ENCODE assay signal across 9 mouse cellular contexts in the genomic region with DNA sequence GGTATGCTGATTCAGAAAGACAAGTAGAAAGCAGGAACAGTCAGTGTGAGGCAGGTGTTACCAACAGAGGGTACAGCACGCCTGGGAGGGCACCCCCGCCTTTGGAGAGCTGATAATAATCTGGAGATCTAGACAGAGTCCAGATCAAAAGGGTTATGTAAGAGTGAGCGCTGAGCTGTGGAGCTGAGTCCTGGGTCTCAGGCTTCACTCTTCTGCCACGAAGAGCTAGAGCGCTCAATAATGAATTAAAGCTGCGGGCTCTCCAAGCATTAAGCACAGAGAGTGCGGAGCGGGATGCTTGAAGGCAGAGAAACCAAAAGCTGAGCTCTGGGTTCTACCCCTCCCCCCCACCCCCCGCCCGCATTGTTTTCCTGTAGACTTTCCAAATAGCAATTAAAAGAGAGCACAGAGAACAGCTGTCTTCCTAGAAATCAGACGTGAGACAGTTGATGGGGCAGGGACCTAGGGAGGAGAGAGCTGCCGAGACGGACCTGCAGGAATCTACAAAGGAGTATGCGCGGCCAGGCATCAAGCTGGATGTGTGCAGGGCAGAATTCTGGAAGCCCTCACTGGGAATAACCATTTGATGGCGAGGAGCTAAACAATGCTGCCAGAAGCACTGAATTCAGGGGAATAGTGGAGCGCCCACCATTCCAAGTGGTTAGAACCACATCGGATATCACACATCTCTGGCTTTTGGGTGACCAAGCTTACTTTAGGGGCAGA. TPM values are rescaled to one million over a fixed set of nuclear protein-coding genes. Genes with fewer than 3 reads are reported as not detected.
DNase-seq lines count a peak whose midpoint lies in the region; ATAC-seq and TF ChIP-seq lines count a peak whose summit lies in the region.
"Had no signal": no experiment of that assay in that cellular context is flagged by ENCODE, and none has a peak within 500 bp of the region (broad histone marks: within the 10 kb centered on the region; RNA-seq: fewer than 3 reads in every experiment).

No protein-coding gene starts in this region.

- TF ChIP-seq CTCF in brain, embryonic 14.5 days (IDR thresholded peaks at IDR 0.05; ENCODE audit: borderline replicate concordance, extremely low read depth, insufficient read depth, insufficient read length) = no peak

- no peak overlapping the region for H3K4me2 ChIP-seq in hindbrain, embryonic 11.5 days (replicated peaks; ENCODE audit: low read depth, low read length)
- H3K4me2 ChIP-seq in hindbrain, embryonic 12.5 days (replicated peaks) = no peak overlapping the region
- H3K4me2 ChIP-seq in hindbrain, embryonic 14.5 days (replicated peaks) = 0 out of 2 replicates have a peak overlapping the region, but pooled peaks have one; percentile 2

- H3K4me1 ChIP-seq in hindbrain, embryonic 11.5 days (replicated peaks; ENCODE audit: control insufficient read depth, insufficient read depth, low read length) = no peaks in the 10 kb centered on the region
- peaks cover 9% of the 10 kb centered on the region for H3K4me1 ChIP-seq in hindbrain, embryonic 12.5 days
- no peaks in the 10 kb centered on the region for H3K4me1 ChIP-seq in hindbrain, embryonic 14.5 days (replicated peaks; ENCODE audit: control insufficient read depth, insufficient read depth, low read length)

- ATAC-seq in hindbrain, embryonic 11.5 days (ENCODE audit: low FRiP score) = 0 out of 2 replicates have a peak, but pooled peaks have one; percentile 33
- ATAC-seq in hindbrain, embryonic 12.5 days (ENCODE audit: low FRiP score) = no peak; the same call in 1 of the 2 replicates
- no peak for ATAC-seq in hindbrain, embryonic 14.5 days (ENCODE audit: low FRiP score)
- no peak for ATAC-seq in megakaryocyte progenitor cell, adult 5-6 weeks (replicated peaks; ENCODE audit: poor library complexity)
- no peak for ATAC-seq in monocyte, adult 5-6 weeks (replicated peaks; ENCODE audit: insufficient number of reproducible peaks, low FRiP score, low TSS enrichment, poor library complexity, severe bottlenecking)

- H3K4me3 ChIP-seq in hindbrain, embryonic 11.5 days (ENCODE audit: low read depth, low read length) = no peak overlapping the region
- H3K4me3 ChIP-seq in hindbrain, embryonic 12.5 days = no peak overlapping the region
- no peak overlapping the region for H3K4me3 ChIP-seq in hindbrain, embryonic 14.5 days (replicated peaks; ENCODE audit: low read length)

- 52% methylated on average over 18 of the region's 18 CpGs for WGBS in hindbrain, embryonic 11.5 days
- WGBS in hindbrain, embryonic 12.5 days = 47% methylated on average over 18 of the region's 18 CpGs
- WGBS in hindbrain, embryonic 14.5 days = 37% methylated on average over 18 of the region's 18 CpGs

- no peak overlapping the region for H3K9ac ChIP-seq in hindbrain, embryonic 11.5 days (ENCODE audit: low read depth, low read length)
- H3K9ac ChIP-seq in hindbrain, embryonic 12.5 days = no peak overlapping the region
- no peak overlapping the region for H3K9ac ChIP-seq in hindbrain, embryonic 14.5 days

- no peaks in the 10 kb centered on the region; the same call in 1 of the 2 replicates for H3K36me3 ChIP-seq in hindbrain, embryonic 11.5 days (ENCODE audit: control insufficient read depth, insufficient read depth, low read length)
- H3K36me3 ChIP-seq in hindbrain, embryonic 12.5 days = peaks cover 44% of the 10 kb centered on the region
- H3K36me3 ChIP-seq in hindbrain, embryonic 14.5 days (replicated peaks; ENCODE audit: control insufficient read depth, insufficient read depth) = peaks cover 69% of the 10 kb centered on the region

- TF ChIP-seq POLR2A in brain, embryonic 14.5 days (IDR thresholded peaks at IDR 0.05; ENCODE audit: borderline replicate concordance, extremely low read depth, insufficient read depth, insufficient read length, poor library complexity, severe bottlenecking) = no peak

- H3K9me3 ChIP-seq in hindbrain, embryonic 11.5 days (ENCODE audit: control insufficient read depth, low read length) = no peaks in the 10 kb centered on the region
- H3K9me3 ChIP-seq in hindbrain, embryonic 12.5 days (replicated peaks) = no peaks in the 10 kb centered on the region
- no peaks in the 10 kb centered on the region for H3K9me3 ChIP-seq in hindbrain, embryonic 14.5 days (ENCODE audit: control insufficient read depth, low read length)

- DNase-seq in hindbrain, embryonic 11.5 days (ENCODE audit: low spot score) = peak; percentile 8
- DNase-seq in brain, embryonic 14.5 days (ENCODE audit: low read depth) = peak; percentile 60
- DNase-seq in hindbrain, embryonic 14.5 days (ENCODE audit: low spot score) = no peak
- peak; percentile 32 to 76 for DNase-seq in kidney, postnatal 25 days
- no peak for DNase-seq in cerebellum, adult 18-20 months
- DNase-seq: lung, adult 18-20 months had no signal

- H3K27ac ChIP-seq in hindbrain, embryonic 11.5 days (ENCODE audit: low read depth, low read length) = no peak overlapping the region
- no peak overlapping the region for H3K27ac ChIP-seq in hindbrain, embryonic 12.5 days
- no peak overlapping the region for H3K27ac ChIP-seq in hindbrain, embryonic 14.5 days

- H3K27me3 ChIP-seq in hindbrain, embryonic 11.5 days (ENCODE audit: control insufficient read depth, insufficient read depth, low read length) = no peaks in the 10 kb centered on the region
- H3K27me3 ChIP-seq in hindbrain, embryonic 12.5 days = no peaks in the 10 kb centered on the region
- H3K27me3 ChIP-seq in hindbrain, embryonic 14.5 days (ENCODE audit: control insufficient read depth, insufficient read depth, low read length) = no peaks in the 10 kb centered on the region

RNA-seq across cellular contexts. Expression of a gene that starts 20.3 kb away (rescaled TPM):
- 47.7 and 57.6 TPM in 2 replicates for polyA plus RNA-seq in hindbrain, embryonic 11.5 days (2014; fragmentation: Nextera tagmentation; extraction: Ambion mirVana)
- 76.7 and 76.8 TPM in 2 replicates for polyA plus RNA-seq in hindbrain, embryonic 12.5 days (2016; fragmentation: Nextera tagmentation; extraction: Ambion mirVana)
- polyA plus RNA-seq in brain, embryonic 14.5 days (2012; rRNA removed) = 78.5 and 102 TPM in 2 replicates
- 88.3 and 97.8 TPM in 2 replicates for polyA plus RNA-seq in hindbrain, embryonic 14.5 days (2014; fragmentation: Nextera tagmentation; extraction: Ambion mirVana)
- total RNA-seq in megakaryocyte progenitor cell, adult 5-6 weeks (2015) = 19.0 and 20.5 TPM in 2 replicates
- total RNA-seq in megakaryocyte progenitor cell, adult 5-6 weeks (2017) = 16.0 and 17.7 TPM in 2 replicates
- total RNA-seq in monocyte, adult 5-6 weeks (2017) = 23.5 to 81.5 TPM (median 37.7 TPM) in 3 replicates

Comparison
In these comparisons a context has a peak if more than half of its experiments do, and no peak if none do; other contexts are left out.
1. DNase-seq: peak in hindbrain, embryonic 11.5 days (single experiment), brain, embryonic 14.5 days (single experiment) and kidney, postnatal 25 days (2 of 2); none in hindbrain, embryonic 14.5 days (single experiment) and cerebellum, adult 18-20 months (0 of 2).